Mouse (Mus musculus): ENCODE measurements at regions not wholly inside any gene's neighbourhood (a gene's known extent, or its start where the extent isn't known, plus 50 kb on each side); places are given as distances from the start of the nearest gene placed in this dataset.

- Histone ChIP-seq H3K4me3 (ENCODE audit: low read depth, low read length) (no peak overlapping the region), H3K27ac (ENCODE audit: insufficient read depth, low read depth, low read length) (no peak overlapping the region)
- 61% methylated on average over 7 of the region's 7 CpGs for WGBS
Measured at GRCm38 (mm10) chr1:120930141-120930540, 327.9 kb downstream of the En1 start.

GRCm38 (mm10) chr1:120935321-120935720 is 333.1 kb downstream of the En1 start:
- 86% methylated on average over 3 of the region's 3 CpGs for WGBS
- Histone ChIP-seq H3K4me1 (ENCODE audit: control insufficient read depth, insufficient read depth, insufficient read length, low read length) (no peaks in the 10 kb centered on the region), H3K27me3 (ENCODE audit: control insufficient read depth, insufficient read depth, low read length) (no peaks in the 10 kb centered on the region), H3K27ac (ENCODE audit: insufficient read depth, low read depth, low read length) (no peak overlapping the region), H3K4me3 (ENCODE audit: low read depth, low read length) (no peak overlapping the region), H3K36me3 (ENCODE audit: control insufficient read depth, insufficient read depth, low read length) (no peaks in the 10 kb centered on the region)
- no peak for TF ChIP-seq CTCF (IDR thresholded peaks at IDR 0.05; ENCODE audit: extremely low read depth, insufficient read length, insufficient replicate concordance, low read depth, low read length)
- no peak for TF ChIP-seq POLR2A (IDR thresholded peaks at IDR 0.05; ENCODE audit: low read depth, low read length)

More at GRCm38 (mm10) chr1:120930141-120930540, 327.9 kb downstream of the En1 start:
- H3K27me3 ChIP-seq (ENCODE audit: control insufficient read depth, insufficient read depth, low read length), result no peaks in the 10 kb centered on the region
- TF ChIP-seq CTCF (IDR thresholded peaks at IDR 0.05; ENCODE audit: extremely low read depth, insufficient read length, insufficient replicate concordance, low read depth, low read length) (no peak), POLR2A (IDR thresholded peaks at IDR 0.05; ENCODE audit: low read depth, low read length) (no peak)
- no peaks in the 10 kb centered on the region for H3K4me1 ChIP-seq (ENCODE audit: control insufficient read depth, insufficient read depth, insufficient read length, low read length)
- no peaks in the 10 kb centered on the region for H3K36me3 ChIP-seq (ENCODE audit: control insufficient read depth, insufficient read depth, low read length)

- Histone ChIP-seq H3K4me3 (ENCODE audit: low read depth, low read length) (no peak overlapping the region), H3K36me3 (ENCODE audit: control insufficient read depth, insufficient read depth, low read length) (no peaks in the 10 kb centered on the region), H3K4me1 (ENCODE audit: control insufficient read depth, insufficient read depth, insufficient read length, low read length) (no peaks in the 10 kb centered on the region), H3K27me3 (ENCODE audit: control insufficient read depth, insufficient read depth, low read length) (no peaks in the 10 kb centered on the region), H3K27ac (ENCODE audit: insufficient read depth, low read depth, low read length) (no peak overlapping the region)
- TF ChIP-seq CTCF (IDR thresholded peaks at IDR 0.05; ENCODE audit: extremely low read depth, insufficient read length, insufficient replicate concordance, low read depth, low read length), result no peak
- TF ChIP-seq POLR2A (IDR thresholded peaks at IDR 0.05; ENCODE audit: low read depth, low read length), result no peak
- WGBS, result 66% methylated on average over 4 of the region's 4 CpGs
Measured at GRCm38 (mm10) chr1:120943711-120944110, 341.5 kb downstream of the En1 start.

GRCm38 (mm10) chr1:120946349-120946748 is 344.1 kb downstream of the En1 start:
- no peaks in the 10 kb centered on the region for H3K4me1 ChIP-seq (ENCODE audit: control insufficient read depth, insufficient read depth, insufficient read length, low read length)
- TF ChIP-seq CTCF (IDR thresholded peaks at IDR 0.05; ENCODE audit: extremely low read depth, insufficient read length, insufficient replicate concordance, low read depth, low read length) (no peak), POLR2A (IDR thresholded peaks at IDR 0.05; ENCODE audit: low read depth, low read length) (no peak)
- H3K4me3 ChIP-seq (ENCODE audit: low read depth, low read length), result no peak overlapping the region
- H3K27ac ChIP-seq (ENCODE audit: insufficient read depth, low read depth, low read length), result no peak overlapping the region
- no peaks in the 10 kb centered on the region for H3K36me3 ChIP-seq (ENCODE audit: control insufficient read depth, insufficient read depth, low read length)
- WGBS, result 82% methylated on average over 4 of the region's 4 CpGs
- no peaks in the 10 kb centered on the region for H3K27me3 ChIP-seq (ENCODE audit: control insufficient read depth, insufficient read depth, low read length)

- H3K4me1 ChIP-seq (ENCODE audit: control insufficient read depth, insufficient read depth, insufficient read length, low read length), result no peaks in the 10 kb centered on the region
- H3K27me3 ChIP-seq (ENCODE audit: control insufficient read depth, insufficient read depth, low read length), result no peaks in the 10 kb centered on the region
- no peaks in the 10 kb centered on the region for H3K36me3 ChIP-seq (ENCODE audit: control insufficient read depth, insufficient read depth, low read length)
- WGBS, result 76% methylated on average over 1 of the region's 1 CpGs
- H3K4me3 ChIP-seq (ENCODE audit: low read depth, low read length), result no peak overlapping the region
- TF ChIP-seq POLR2A (IDR thresholded peaks at IDR 0.05; ENCODE audit: low read depth, low read length) (no peak), CTCF (IDR thresholded peaks at IDR 0.05; ENCODE audit: extremely low read depth, insufficient read length, insufficient replicate concordance, low read depth, low read length) (no peak)
- no peak overlapping the region for H3K27ac ChIP-seq (ENCODE audit: insufficient read depth, low read depth, low read length)
Measured at GRCm38 (mm10) chr1:120961235-120961634, 359.0 kb downstream of the En1 start.

GRCm38 (mm10) chr1:120961984-120962383 is 359.8 kb downstream of the En1 start:
- Histone ChIP-seq H3K27ac (ENCODE audit: insufficient read depth, low read depth, low read length) (no peak overlapping the region), H3K36me3 (ENCODE audit: control insufficient read depth, insufficient read depth, low read length) (no peaks in the 10 kb centered on the region), H3K4me1 (ENCODE audit: control insufficient read depth, insufficient read depth, insufficient read length, low read length) (no peaks in the 10 kb centered on the region), H3K4me3 (ENCODE audit: low read depth, low read length) (no peak overlapping the region), H3K27me3 (ENCODE audit: control insufficient read depth, insufficient read depth, low read length) (no peaks in the 10 kb centered on the region)
- no peak for TF ChIP-seq POLR2A (IDR thresholded peaks at IDR 0.05; ENCODE audit: low read depth, low read length)
- TF ChIP-seq CTCF (IDR thresholded peaks at IDR 0.05; ENCODE audit: extremely low read depth, insufficient read length, insufficient replicate concordance, low read depth, low read length), result no peak
- WGBS, result 26% methylated on average over 8 of the region's 8 CpGs

GRCm38 (mm10) chr1:120963477-120964178 is 361.4 kb downstream of the En1 start:
- no peak for TF ChIP-seq POLR2A (IDR thresholded peaks at IDR 0.05; ENCODE audit: low read depth, low read length)
- TF ChIP-seq CTCF (IDR thresholded peaks at IDR 0.05; ENCODE audit: extremely low read depth, insufficient read length, insufficient replicate concordance, low read depth, low read length), result no peak
- H3K27ac ChIP-seq (ENCODE audit: insufficient read depth, low read depth, low read length), result no peak overlapping the region
- H3K4me1 ChIP-seq (ENCODE audit: control insufficient read depth, insufficient read depth, insufficient read length, low read length), result no peaks in the 10 kb centered on the region
- H3K4me3 ChIP-seq (ENCODE audit: low read depth, low read length), result no peak overlapping the region
- 29% methylated on average over 14 of the region's 14 CpGs for WGBS
- no peaks in the 10 kb centered on the region for H3K27me3 ChIP-seq (ENCODE audit: control insufficient read depth, insufficient read depth, low read length)
- no peaks in the 10 kb centered on the region for H3K36me3 ChIP-seq (ENCODE audit: control insufficient read depth, insufficient read depth, low read length)

Data from small intestine, adult 2 months (tissue).